Mouse (Mus musculus) adrenal gland, postnatal 36 days (tissue): ENCODE measurements around the gene Ms4a3. TPM values are rescaled to one million over a fixed set of nuclear protein-coding genes. Genes with fewer than 3 reads are reported as not detected.

Experiments used
- DNase-seq, 2 experiments: peaks; one replicate each; pipeline ENCODE4 v3.0.0; 2021; ENCODE audit warnings: mixed read lengths in 1 of 2
- long read RNA-seq, 2 experiments: library from polyadenylated mRNA; stranded (forward); transcript quantifications; one replicate each; pipeline ENCODE4 v2.0.0; 2021; ENCODE audit warnings: borderline sequencing depth in 2 of 2
- total RNA-seq, 2 experiments: library from RNA; stranded (reverse); gene quantifications; 2 replicates each; pipeline ENCODE4 v1.2.3; 2021

Gene Ms4a3
- total RNA-seq: not detected
- long read RNA-seq, experiment 1: 0 reads
- long read RNA-seq, experiment 2: 0 reads

- DNase-seq: no peak
Measured at GRCm38 (mm10) chr19:11640732-11641131, at the start of gene Ms4a3. Ms4a3 (minus strand) TSS chr19:11640851.

DNA sequence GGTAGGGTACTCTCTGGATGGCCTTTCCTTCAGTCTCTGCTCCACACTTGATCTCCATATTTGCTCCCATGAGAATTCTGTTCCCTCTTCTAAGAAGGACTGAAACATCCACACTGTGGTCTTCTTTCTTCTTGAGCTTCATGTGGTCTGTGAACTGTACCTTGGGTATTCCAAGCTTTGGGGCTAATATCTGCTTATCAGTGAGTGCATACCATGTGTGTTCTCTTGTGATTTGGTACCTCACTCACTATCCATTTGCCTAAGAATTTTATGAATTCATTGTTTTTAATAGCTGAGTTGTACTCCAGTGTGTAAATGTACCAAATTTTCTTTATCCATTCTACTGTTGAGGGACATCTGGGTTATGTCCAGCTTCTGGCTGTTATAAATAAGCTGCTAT lies 20.9 kb upstream of the Ms4a3 start:
- DNase-seq: no peak

DNA sequence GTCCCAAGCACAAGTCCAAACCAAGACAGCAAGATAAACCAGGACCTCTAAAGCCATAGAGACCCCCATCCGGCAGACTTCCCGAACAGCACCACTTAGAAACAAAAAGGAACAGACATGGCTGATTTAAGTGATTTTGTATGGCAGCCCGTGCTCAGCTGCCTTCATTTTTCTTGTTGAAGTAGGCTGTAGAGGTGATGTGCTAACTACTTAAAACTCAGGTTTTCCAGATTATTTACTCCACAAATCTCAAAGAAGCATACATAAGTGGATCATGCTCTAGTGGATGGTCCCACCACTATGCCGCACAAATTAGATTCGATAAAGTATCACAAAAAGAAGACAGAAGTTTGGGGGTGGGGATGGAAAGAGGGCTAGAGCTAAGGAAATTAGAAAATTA lies 19.8 kb upstream of the Ms4a3 start, which contains the start of gene Oosp2:
Oosp2 (minus strand) TSS at position 101 of the 400 bp plus-strand sequence.
- DNase-seq: no peak

DNA sequence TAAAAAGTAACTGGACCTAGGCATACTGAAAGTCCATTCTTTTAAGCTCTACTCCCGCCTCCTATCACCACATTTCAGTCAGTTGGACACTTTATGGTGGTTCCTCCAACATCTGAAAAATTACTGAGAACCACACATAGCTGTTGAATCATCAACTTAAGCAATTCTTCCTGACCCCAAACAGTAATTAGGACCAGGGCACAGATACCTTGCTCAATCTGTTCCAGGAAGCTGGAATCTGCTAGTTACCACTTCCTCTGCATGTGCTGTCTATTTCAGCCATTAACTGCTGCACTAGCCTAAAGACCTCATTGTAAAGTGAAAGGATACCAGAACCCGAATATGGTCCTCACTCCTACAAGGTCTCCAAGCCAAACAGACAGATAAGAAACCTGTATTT lies 18.5 kb upstream of the Ms4a3 start:
- DNase-seq: no peak

- no peak for DNase-seq
Measured at GRCm38 (mm10) chr19:11649564-11649963, 8.9 kb upstream of the Ms4a3 start.

DNA sequence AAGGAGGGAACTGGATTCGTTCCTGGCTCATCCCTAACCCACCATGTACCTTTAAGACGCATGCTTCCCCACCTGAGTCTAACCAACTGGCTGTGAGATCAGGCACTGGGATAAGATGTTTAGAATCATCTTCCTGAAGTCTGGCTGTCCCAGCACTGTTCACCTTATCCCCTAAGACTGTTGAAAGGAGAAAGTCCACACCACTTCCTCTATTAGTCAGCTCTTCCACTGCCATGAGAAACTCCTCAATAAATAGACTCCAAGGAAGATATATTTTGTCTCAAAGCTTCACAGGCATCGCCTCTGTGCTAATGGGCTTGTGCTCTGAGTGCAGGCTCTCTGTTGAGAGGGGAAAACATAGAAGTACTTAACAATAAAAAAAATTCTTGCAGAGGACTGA lies 5.5 kb upstream of the Ms4a3 start:
- no peak for DNase-seq

DNA sequence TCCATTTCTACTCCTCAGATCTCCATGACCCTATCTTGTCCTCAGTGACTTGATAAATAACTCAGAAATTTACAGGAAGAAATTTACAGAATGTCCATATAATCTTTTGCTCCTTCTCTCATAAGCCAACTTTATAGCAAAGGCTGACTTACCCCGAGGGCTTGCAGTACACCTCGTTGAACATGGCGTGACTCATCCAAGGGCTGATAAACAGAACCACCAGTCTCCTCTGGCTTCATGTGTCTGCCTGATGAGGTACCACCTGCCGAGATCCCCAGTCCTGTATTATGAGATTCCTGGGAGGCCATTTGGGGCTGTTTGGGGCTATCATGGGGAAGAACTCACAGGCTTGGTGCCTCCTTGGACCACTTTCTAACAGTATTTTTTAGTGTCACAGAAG lies 1.6 kb downstream of the Ms4a3 start:
- no peak for DNase-seq

DNA sequence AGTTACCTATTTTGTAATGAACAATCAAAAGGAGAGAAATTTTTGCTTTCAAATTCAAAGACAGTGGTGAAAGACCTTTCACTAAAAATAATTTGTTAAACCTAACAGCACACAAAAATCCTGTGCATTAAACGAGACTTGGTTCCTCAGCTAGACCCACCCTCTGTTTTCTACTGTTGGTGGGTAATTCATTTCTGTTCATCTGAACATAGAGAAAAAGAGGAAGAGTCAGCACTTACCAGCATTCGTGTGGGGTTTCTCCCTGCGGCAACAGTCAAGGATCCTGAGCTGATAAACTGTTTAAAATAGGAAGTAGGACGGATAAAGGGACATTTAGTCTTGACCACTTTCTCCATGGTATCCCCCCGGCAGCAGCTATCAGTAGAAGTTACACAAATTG lies 5.1 kb downstream of the Ms4a3 start:
- no peak for DNase-seq

DNA sequence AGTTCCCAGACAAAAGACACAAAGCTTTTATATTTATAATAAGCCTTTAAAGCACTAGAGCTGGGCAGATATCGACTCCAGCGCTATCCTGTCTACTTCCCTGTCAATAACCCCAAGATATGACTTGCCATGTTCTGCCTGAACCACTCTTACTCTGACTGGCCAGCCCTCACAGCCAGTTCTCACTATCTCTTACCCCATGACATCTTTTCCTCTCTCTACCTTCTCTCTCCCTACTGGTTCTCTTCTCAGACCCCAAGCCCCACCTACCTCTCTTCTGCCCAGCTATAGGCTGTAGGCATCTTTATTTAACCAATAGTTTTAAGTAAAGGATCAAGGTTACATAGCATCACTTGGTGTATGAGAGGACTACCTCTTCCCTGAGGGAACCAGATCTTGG lies 6.3 kb downstream of the Ms4a3 start:
- DNase-seq: no peak

DNA sequence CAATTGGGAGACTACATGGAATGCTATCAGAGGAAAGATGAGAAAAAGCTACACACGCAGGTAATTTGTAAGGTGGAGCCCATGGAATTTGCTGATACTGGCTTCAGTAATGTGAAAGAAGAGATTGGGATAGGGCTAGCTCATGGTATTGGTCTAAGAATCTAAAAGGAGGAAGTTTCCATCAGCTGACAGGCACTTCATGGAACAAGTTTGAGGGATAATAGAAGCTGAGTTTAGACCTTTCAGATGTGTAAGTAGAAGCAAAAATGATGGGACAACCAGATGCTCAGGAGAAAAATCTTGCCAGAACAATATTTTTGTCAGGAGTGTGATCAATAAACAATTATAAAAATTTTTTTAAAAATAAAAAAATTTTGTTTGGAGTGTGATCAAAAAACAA lies 6.9 kb downstream of the Ms4a3 start:
- no peak for DNase-seq

DNA sequence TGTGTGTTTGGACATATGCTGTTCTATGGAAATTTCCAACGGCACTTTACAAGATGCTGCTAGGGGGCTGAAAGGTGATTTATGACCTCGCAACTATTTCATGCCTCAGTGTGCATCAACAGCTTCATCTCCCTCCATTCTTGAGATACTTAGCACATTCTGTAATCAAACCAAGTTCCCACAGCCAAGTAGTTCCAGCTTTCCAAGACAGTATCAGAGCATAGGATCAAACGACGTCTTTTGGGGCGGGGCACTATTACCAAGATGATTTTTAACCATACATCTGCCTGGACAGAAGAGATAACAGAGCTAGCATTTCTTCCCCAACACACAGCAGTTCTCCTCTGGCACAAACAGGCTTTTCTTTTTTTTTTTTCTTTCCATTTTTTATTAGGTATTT lies 15.4 kb downstream of the Ms4a3 start:
- DNase-seq: no peak

DNA sequence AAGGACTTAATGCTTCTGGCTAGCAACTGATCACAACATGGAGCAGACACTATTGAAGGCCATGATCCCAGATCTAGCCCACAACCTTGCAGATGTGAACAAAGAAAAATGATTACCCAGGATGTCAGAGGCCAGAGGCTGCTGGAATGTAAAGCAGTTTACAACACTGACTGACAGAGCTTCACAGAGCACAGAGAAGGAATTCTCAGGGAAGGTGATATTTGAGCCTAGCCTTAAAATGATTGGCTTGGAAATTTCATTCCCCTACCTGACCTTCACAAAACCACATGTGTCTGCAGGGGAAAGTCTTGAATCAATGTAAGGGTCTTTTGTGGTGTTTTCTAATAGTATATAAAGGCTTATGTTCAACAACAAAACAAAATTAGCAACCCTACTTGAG lies 15.9 kb downstream of the Ms4a3 start:
- no peak for DNase-seq

- no peak for DNase-seq
Measured at GRCm38 (mm10) chr19:11623551-11623950, 17.1 kb downstream of the Ms4a3 start, which contains the start of gene Ms4a2. Ms4a2 (minus strand) TSS chr19:11623719.

- DNase-seq: no peak
Measured at GRCm38 (mm10) chr19:11617983-11618382, 22.7 kb downstream of the Ms4a3 start.

- DNase-seq: no peak
Measured at GRCm38 (mm10) chr19:11614805-11615204, 25.8 kb downstream of the Ms4a3 start.

- no peak for DNase-seq
Measured at GRCm38 (mm10) chr19:11613776-11614443, 26.7 kb downstream of the Ms4a3 start.

- DNase-seq: no peak
Measured at GRCm38 (mm10) chr19:11613084-11613483, 27.6 kb downstream of the Ms4a3 start.

GRCm38 (mm10) chr19:11612293-11612692 lies 28.4 kb downstream of the Ms4a3 start:
- no peak for DNase-seq

DNA sequence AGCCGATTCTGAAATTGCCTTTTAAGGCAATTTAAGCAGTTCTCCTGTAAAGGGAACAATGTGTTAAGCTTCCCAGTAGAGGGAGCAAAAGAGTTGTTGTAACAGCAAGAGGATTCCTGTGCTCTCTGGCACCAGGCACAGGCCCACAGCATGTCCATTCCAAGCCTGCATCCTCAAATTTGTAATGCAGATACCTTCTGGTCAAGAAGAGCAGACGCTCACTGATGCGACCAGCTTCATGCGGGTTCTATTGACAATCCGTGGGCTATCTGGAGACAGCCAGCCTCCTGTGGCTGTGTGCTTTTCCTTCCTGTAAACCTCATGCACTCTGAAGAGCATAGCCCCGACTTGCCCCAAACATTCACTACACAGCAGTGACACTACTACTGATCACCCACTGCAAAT lies 29.1 kb downstream of the Ms4a3 start:
- DNase-seq: peak in 1 of 2 experiments; percentile 41

- DNase-seq: peak; percentile 21 to 58
Measured at GRCm38 (mm10) chr19:11608172-11608571, 32.5 kb downstream of the Ms4a3 start.

GRCm38 (mm10) chr19:11604603-11605002 lies 36.0 kb downstream of the Ms4a3 start, which contains the start of gene Ms4a6d:
Ms4a6d (minus strand) TSS chr19:11604849.
- DNase-seq: no peak

- DNase-seq: peak in 1 of 2 experiments; percentile 22
Measured at GRCm38 (mm10) chr19:11602026-11602425, 38.6 kb downstream of the Ms4a3 start.

DNA sequence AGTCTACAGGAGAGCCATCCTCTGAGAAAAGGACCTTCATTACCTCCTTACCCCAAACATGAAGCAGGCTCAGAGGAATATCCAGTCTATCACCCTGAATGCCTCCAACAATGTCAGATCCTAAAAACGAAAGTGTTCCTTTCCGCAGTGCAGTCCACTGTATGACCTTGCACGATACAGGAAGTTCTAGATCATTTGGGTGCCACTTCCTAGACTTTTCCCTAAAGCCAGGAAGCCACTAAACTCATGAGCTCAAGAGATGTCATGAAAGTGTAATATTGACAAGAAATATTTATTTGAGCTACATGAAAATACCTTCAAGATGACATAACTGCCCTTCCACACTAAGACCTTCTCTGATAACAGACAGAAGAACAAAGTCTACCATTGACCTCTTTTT lies 39.3 kb downstream of the Ms4a3 start:
- no peak for DNase-seq

DNA sequence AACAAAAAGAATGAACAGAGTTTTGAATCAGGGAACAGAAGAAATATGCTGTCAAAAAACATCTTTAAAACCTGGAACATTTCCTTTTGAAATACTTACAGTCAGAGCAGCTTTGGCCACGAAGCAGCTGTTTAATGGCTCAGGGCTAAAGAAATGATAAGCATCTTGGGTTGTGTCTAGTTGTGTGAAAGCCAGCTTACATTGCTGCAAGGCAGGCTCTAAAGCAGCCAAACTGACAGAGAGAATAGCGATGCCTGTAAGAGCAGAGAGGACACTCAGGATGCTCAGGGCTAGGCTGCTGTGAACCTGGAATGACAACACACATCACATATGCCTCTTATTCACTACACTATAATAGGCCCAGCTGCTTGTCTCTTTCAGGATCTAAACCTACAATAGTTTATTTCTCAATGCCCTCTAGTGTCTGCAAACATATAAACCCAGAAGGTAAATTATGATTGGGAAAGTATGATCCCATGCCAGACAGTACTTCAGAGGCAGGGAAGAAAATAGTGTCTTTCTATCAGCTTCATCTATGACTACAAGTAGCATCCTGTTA lies 50.7 kb downstream of the Ms4a3 start:
- DNase-seq: no peak
